Mouse (Mus musculus): Measurements from ENCODE around the gene Ccdc36.

Gene Ccdc36

GRCm38 (mm10) chr9:108378234-108378633 lies 50.0 kb downstream of the Ccdc36 start:
- DNase-seq (ENCODE audit: low spot score), result no peak

Measured in ovary, postnatal 10 days (tissue).